Mouse (Mus musculus) megakaryocyte, embryonic 14.5 days (primary cell): ENCODE data around the gene S100a4.

Experiments used
- FLI1 ChIP-seq: IDR thresholded peaks from 2 replicates; pipeline ENCODE4 v1.6.1; 2012; ENCODE audit warnings: low read length, inconsistent platforms, mixed read lengths
- GATA1 ChIP-seq: IDR thresholded peaks from 3 replicates; pipeline ENCODE4 v1.6.1; 2012; ENCODE audit warnings: mixed read lengths, low read length, inconsistent platforms, borderline replicate concordance

GRCm38 (mm10) chr3:90612061-90612460 lies 8.5 kb downstream of the S100a4 start:
- no peak for TF ChIP-seq FLI1
- no peak for TF ChIP-seq GATA1
